Mouse (Mus musculus): ENCODE results near the gene Prr12.

The Prr12 gene

DNA sequence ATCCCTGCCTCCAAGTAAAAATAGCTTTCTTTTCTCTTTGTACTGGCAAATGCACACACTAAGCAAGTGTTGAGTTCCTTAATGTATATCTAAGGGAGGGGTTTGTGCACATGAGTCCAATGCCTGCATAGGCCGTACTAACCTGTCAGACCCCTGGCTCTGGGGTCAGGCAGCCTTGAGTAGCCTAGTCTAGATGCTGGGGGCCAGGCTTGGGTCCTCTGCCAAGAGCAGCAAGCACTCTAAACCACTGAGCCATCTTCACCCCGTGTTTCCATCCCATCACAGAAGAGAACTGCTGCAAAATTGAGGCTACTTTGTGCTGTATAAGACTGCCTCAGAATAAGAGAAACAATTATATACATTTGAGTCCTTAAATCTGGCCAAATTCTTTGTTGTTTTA lies 25.1 kb upstream of the Prr12 start:
- DNase-seq (ENCODE audit: low read depth) = no peak

DNA sequence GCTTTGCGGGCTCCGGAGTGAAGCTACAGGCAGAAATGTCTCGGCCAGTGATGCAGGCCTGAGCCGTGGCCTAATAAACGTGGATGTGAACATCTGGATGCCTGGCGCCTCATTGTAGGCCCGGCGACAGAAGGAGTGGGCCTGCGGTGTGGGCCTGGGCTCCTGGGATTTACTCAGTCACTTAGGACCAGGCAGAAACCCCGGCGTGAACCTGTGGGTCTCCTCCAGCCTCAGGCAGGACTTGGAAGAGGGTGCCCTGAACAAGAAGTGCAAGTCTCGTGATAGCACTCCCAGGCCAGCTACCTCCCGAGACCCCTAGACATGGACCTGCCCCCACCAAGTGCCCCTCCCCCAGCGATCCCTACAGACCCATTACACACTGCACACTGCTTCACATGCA lies 24.6 kb upstream of the Prr12 start:
- no peak for DNase-seq (ENCODE audit: low read depth)

DNA sequence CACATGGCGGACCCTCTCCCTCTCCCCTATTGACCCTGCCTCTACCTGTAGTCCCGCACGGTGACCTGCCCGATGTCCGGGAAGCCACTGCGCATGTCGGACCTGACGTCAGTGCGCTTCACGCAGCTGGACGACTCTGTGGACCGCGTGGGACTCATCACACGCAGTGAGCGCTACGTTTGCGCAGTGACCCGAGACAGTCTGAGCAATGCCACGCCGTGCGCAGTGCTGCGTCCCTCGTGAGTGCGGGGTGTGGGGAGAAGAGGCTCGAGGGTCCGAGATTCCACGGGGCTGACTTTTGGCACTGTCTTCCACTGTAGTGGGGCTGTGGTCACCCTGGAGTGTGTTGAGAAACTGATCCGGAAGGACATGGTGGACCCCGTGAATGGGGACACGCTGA lies 23.8 kb upstream of the Prr12 start:
- no peak for DNase-seq (ENCODE audit: low read depth)

DNA sequence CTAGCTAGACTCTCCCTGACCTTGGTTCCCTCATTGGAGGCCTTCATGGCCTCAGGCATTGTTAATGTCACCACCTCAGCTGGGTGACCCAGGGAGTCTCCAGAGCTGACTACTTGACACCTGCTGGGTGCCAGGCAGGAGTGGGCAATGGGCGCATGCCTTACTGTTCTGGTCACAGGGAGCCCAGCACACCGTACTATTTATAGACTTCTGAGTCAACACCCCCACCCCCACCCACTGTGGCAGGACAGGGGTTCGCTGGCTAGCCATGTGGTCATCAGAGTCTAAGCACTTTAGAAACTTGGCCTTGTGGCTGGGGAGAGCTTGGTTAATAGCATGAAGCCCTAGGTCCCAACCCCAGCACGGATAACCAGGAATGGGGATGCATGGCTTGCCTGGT lies 22.7 kb upstream of the Prr12 start:
- peak; percentile 51 for DNase-seq (ENCODE audit: low read depth)

DNA sequence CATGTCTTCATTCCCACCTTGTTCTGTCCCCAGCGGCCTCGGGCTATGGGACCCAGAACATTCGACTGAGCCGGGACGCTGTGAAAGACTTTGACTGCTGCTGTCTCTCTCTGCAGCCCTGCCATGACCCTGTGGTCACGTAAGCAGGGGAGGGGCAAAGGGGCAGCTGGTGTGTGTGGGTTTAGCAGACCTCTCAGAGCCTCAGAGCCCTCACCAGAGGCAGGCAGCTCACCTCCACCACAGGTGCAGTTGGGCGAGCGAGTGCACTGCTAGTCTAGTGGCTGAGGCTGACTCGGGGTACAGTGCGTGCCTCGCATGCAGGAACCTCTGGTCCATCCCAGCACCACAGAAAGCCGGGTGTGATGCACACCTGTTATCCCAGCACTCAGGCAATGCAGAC lies 21.3 kb upstream of the Prr12 start:
- DNase-seq (ENCODE audit: low read depth) = no peak

DNA sequence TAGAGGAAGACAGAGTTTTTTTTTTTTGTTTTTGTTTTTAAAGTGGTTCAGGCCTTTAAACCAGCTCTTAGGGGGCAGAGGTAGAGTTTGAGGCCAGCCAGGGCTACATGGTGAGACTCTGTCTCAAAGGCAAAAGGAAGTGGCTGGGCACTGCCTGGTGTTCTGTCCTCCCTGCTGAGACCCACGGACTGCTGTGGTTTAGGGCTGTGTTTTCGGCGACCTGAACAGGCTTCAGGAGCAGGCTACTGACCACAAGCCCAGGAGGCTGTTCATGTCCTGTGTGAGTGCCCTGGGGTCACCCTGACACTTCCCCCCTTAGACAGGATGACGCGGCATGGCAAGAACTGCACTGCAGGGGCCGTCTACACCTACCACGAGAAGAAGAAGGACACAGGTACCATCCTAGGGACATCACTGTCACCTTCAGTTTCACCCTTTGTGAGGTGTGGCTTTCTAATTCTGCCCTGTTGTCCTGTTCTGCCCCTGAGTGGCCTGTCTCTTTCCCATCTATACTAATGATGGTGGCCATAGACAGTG lies 20.6 kb upstream of the Prr12 start:
- no peak for DNase-seq (ENCODE audit: low read depth)

DNA sequence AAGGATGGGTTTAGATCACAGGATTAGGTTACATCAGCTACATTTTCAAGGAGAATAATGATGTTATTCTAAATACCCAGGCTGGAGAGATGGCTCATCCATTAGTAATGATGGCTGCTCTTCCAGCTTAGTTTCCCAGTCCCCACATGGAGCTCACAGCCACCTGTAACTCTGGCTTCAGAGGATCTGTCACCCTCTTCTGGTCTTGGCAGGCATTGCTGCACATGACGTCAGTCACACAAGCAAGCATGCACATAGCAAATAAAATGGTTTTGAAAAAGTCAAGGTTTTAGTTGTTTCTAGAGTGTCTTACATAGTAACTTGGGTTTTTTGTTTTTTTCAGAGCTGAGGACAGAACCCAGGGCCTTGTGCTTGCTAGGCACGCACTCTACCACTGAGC lies 19.5 kb upstream of the Prr12 start:
- DNase-seq (ENCODE audit: low read depth) = no peak

DNA sequence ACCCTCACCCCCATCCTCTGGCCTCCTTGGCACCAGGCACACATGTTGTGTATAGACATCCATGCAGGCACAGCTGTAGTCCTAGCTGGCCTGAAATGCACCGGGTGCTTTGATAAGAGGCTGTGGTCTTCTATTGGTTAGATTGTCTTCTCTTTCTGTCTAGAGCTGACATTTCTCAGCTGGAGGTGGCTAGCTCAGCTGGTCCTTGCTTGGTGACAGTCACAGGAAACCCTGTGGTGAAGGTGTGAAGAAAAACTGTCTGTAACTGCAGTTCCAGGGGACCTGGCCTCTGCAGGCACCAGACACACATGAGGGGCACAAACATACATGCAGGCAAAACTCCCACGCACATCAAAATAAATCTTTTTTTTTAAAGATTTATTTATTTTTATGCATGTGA lies 17.0 kb upstream of the Prr12 start:
- DNase-seq (ENCODE audit: low read depth) = no peak

DNA sequence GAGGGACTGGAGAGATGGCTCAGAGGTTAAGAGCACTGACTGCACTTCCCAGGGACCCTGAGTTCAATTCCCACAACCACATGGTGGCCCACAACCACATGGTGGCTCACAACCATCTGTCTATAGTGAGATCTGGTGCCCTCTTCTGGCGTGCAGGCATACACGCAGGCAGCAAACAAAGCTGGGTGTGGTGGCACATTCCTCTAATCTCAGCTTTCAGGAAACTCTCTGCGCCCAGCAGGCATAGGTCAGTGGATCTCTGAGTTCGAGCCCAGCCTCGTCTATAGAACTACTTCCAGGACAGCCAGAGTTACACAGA lies 15.3 kb upstream of the Prr12 start:
- peak; percentile 43 for DNase-seq (ENCODE audit: low read depth)

DNA sequence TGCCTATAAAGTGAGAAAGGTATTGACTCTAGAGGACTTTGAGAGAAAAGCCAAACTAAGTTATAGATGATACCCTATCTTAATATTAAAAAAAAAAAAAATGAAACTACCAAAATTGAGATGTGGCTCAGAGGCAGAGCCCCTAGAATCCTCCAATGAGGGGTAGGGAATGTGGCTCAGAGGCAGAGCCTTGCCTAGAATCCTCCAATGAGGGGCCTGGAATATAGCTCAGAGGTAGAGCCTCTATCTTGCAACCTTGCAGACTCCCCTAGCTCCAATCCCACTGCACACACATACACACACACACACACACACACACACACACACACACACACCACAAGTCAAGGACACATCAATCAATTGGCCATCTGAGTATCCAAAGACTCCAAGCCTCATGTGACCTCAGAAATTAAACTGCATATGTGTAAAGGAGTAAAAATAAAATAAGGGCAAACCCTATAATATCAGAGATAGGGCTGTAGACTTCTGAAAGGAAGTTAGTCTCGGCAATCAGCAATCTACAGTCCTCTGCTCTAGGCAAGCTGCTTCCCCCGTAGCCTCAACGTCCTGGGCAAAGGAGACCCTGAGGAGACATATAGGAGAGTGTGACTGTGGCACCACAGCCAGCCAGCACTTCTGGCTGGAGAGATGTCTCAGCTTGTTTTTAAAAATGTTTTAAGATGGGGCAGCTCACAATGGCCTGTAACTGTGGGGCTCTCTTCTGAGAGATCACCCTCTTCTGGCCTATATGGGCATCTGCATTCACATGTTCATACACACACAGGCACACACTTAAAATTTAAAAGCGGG lies 14.7 kb upstream of the Prr12 start:
- DNase-seq (ENCODE audit: low read depth) = no peak

DNA sequence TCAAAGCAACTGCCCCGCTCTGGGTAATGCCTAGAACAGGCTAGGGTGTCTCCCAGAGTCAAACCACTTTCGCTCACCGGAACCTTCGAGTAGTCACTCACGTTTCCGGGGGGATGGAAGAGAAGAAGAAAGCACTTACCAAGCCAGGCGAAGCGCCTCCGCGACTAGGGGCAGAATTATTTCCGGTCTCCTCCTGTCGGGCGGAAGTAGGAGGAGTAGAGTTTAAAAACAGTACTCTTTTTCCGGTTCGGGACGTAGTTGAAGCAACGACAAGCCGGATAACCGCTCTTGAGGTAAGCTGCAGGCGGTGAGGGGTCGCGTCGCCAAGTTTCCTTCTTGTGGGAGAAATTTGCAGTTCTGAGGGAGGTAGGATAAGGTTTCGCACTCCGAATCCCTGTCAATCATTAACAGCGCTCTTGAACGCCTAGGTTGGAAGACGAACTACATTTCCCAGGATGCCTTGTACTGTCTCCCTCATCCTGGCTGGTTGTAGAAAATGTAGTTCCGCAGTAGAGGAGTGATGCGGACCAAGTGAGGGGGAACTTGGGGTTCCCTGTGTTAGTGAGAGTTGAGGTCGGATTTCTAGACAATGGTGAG lies 9.7 kb upstream of the Prr12 start, which contains the start of the genes Nosip and Prrg2:
Gene Nosip, plus strand, starts transcription at position 191 of the 597 bp plus-strand sequence.
Gene Prrg2, minus strand, starts transcription at position 439 of the 597 bp plus-strand sequence.
- peak; percentile 96 for DNase-seq (ENCODE audit: low read depth)

DNA sequence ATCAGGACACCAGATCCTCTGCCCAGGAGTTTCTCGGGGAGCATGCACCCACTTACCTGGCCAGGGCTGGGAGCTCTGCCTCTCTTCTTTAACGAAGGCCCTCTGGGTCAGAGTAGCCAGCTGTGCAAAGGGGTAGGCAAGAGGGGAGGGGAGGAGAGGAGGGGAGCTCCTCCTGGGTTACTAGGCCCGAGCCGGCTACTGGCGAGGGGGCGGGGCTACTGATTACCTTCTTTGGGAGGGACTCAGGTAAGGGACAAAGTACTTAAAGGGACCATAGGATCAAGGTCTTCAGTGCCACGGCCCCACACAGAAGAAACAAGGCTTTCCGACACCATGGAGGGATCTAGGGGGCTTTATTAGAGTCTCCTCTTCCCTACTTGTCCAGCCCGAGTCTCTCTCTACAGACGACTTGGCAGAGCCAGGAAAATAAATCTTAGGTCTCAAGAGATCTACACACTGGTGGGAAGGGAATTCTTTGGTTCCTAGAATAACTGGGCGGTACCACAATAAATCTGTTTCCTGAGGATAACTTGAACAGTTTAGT lies 8.9 kb upstream of the Prr12 start:
- DNase-seq (ENCODE audit: low read depth) = no peak

DNA sequence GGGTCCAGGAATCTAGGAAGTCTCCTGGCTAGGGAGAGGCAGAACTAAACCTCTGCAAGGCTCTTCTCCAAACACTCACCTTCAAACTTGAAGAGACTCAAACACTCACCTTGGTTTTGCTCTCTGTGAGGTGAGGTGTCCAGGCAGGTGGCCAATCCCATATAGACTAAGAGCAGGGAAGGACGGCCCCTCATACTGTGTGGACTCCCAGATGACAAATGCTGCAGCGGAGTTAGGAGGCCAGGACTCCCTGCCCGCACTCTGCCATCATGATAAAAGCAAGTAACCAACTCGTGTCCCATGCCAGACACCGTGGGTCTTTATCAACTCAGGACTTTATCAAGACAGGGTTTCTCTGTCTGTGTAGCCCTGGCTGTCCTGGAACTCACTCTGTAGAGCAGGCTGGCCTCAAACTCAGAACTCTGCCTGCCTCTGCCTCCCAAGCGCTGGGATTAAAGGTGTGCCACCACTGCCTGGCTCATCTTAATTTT lies 8.0 kb upstream of the Prr12 start:
- no peak for DNase-seq (ENCODE audit: low read depth)

DNA sequence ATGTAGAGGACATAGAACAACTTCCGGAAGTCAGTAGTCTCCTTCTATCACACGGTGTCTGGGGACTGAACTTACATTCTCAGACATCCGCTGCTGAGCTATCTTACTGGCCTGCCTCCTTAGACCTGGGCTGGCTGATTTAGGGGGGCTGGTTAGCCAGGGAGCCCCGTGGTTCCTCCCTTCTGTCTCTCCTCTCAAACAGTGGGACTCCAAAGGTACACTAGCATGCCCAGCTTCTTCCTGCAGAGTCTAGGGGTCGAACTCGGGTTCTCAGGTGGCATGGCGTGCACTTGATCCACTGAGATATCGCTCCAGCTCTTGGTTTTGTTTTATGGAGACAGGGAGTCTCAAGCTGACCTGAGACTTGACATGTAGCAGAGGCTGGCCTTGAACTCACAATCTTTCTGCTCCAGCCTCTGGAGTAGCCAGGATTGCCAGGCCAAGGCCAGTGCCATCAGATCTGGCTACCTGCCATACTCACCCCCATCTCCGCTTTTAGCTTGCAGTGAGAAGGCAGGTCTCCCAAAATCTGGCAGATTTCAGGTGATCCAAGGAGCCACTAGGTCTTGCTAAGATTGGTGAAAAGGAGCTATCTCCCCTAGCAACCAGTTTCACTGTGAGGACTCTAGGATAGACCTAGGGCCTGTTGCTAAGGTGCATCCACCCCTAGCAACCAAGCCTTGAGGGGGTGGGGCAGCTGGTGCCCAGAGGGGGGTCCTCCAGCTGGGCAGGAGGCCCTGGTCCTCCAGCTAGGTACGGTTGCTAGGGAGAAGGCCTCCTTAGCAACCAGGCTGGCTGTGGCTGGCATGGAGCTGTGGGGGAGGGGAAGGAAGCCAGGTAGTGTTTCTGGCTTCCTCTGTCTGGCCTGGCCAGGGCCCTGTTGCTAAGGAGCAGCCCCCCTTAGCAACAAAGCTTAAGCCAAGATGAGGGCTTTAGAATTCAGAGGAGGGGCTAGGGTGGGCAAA lies 6.2 kb upstream of the Prr12 start:
- DNase-seq (ENCODE audit: low read depth) = no peak

DNA sequence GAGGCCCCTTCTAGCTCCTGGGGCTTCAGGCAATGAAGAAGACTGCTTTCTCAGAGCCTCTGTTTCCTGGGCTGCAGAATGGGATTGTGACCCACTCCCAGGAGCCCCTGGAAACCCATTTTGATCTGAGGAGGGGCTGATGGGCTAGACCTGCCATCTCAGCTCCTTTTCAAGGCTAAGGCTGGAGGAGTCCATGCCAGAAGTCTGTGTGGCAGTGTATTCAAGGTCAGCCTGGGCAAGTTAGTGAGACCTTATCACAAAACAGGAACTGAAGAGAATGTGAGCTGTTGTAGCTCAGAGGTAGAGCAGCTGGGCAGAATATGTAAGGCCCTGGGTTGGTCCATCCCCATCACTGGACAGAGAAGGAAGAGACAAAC lies 4.3 kb upstream of the Prr12 start:
- DNase-seq (ENCODE audit: low read depth) = no peak

DNA sequence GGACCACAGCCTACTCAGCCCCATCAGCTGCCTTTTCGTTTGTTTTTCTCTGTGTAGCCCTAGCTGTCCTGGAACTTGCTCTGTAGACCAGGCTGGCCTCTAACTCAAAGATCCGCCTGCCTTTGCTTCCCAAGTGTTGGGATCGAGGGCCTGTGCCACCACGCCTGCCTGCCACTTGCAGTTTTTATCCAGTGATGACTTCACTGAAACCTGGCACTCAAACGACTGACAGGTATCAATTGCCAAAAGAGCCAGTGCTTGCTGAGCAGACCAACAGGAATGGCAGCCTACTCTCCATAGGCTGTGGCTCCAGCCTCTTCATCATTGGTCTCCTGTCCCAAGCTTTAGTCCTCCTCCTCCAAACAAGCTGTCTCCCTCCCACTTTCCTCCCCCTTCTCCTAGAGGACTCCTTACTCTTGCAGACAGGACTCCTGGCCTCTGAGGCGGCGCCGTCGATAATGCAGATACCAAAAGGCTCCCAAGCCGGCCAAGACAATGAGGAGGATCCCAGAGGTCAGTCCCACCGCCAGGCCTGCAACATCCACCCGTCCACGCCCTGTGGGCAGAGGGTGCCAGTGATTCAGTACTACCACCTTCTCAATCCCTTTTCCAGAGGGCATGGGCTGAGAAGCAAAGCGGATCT lies 3.8 kb upstream of the Prr12 start:
- DNase-seq (ENCODE audit: low read depth) = no peak

DNA sequence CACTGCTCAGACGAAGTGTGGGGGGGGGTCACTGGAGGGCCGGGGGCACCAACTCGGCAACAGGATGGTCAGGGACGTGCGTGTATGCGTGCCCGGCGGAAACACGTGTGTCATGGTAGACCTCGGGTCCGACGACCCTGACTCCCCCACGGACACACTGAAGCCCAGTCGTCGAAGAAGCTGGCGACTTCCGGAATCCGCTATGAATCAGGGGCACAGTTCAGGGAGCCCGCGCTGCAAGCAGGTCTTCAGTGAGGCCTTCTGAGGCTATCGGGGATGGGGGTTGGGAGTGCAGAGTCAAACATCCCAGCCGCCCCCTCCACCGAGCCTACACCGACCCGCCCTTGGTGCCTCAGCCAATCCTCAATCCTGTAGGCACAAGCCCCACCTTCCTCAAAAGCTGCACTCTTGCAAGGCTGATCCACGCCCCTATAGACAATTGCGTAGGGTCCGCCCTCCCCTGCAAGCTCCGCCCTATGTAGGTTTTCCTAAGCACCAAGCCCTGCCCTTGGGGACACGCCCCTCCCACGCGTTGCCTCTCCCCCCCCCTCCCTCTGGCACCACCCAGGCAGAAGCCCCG lies 1.3 kb upstream of the Prr12 start:
- DNase-seq (ENCODE audit: low read depth) = peak; percentile 96

DNA sequence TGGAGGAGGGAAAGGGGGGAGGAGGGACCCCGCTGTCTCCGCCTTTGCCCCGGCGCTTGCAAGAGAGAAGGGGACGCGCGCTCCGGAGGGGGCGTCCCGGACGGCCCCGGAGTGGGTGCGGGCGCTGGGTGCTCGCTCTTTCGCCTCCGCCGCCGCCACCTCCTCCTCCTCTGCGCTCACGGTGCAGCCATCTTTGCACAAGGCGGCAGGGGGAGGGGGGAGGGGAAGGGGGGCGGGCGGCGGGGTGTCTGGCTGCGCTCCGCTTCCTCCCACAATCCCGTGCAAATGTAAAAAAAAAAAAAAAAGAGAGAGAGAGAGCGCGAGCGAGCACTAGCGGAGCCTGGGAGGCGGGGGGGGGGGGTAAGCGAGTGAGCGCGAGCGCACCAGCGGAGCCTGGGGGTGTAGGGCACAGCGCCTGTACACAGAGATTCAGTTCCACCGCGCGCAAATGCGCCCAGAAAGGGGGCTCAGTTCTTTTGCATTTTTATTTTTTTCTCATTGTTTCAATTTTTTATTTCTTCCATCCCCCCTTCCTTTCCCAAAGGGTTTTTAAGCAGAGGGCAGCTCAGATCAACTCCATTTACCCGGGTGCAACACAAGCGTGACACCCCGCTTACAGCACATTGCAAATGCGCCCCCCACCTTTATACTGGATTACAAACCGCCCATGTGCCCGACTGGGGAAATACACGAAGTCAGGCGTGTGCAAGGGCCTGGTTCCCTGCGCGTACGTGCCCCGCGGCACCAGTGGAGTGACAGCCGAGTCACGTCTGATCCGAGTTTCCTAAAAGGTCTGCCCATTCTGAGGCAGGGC lies 643 bp upstream of the Prr12 start:
- DNase-seq (ENCODE audit: low read depth) = no peak

DNA sequence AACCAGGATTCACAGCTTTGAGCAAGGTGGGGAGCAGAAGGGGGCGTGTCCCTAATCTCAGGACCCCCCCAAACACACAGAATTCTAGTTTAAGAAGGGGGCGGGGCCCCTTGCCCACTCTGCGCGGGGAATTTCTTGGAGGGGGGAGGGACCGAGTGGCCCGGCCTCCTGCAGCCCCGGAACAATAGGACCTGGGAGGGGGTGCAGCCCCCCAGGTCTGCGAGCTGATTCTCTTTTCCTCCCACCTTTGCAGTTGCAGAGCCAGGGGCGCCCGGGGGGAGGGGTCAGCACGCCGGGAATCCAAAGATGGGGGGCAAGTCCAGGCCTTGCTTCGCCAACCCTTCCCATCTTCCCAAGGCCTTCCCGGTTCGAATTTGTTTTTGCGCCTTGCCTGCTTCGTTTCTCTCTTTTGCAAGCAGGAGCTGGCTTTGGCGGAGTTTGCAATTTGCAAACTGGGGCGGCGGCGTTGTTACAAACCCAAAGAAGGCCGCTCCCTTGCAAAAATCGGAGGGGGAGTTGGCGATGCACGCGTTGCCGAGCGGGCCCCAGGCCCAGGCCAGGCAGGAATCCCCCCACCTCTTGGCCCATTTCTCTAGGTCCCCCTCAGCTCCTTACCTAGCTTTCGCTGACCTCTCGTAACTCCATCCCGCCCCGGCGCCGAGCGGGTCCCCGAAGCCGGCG lies 360 bp downstream of the Prr12 start:
- no peak for DNase-seq (ENCODE audit: low read depth)

DNA sequence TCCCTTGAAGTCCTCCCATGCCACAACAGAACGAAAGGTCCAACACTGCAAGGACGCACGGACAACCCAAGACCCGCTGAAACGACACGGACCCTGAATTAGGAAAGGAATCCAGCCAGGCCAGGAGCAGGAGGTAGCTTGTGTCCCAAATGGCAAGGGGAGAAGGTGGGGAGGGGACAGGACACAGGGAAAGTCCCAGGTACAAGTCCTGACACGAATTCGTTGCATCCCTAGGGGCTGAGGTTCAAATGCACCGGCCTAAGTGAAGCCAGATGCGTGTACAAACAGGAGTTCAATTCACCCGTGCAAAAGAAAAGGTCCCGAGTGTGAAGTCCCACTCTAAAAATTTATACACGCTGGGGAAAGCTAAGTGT lies 1.1 kb downstream of the Prr12 start:
- no peak for DNase-seq (ENCODE audit: low read depth)
